Mouse (Mus musculus) spleen, adult 2 months (tissue): ENCODE measurements at regions not wholly inside any gene's neighbourhood (a gene's known extent, or its start where the extent isn't known, plus 50 kb on each side); places are given as distances from the start of the nearest gene placed in this dataset.

ENCODE experiments used
- CTCF ChIP-seq: fragments of 200-500 bp; IDR thresholded peaks from 2 replicates; pipeline ENCODE4 v1.5.1; 2011; ENCODE audit warnings: mild to moderate bottlenecking, inconsistent platforms; ENCODE audit not compliant: insufficient read depth, insufficient read length, insufficient replicate concordance; ENCODE audit errors: extremely low read depth
- POLR2A ChIP-seq: fragments of 200-500 bp; IDR thresholded peaks from 2 replicates; pipeline ENCODE4 v1.6.1; 2011; ENCODE audit warnings: low read depth, low read length, inconsistent platforms

DNA sequence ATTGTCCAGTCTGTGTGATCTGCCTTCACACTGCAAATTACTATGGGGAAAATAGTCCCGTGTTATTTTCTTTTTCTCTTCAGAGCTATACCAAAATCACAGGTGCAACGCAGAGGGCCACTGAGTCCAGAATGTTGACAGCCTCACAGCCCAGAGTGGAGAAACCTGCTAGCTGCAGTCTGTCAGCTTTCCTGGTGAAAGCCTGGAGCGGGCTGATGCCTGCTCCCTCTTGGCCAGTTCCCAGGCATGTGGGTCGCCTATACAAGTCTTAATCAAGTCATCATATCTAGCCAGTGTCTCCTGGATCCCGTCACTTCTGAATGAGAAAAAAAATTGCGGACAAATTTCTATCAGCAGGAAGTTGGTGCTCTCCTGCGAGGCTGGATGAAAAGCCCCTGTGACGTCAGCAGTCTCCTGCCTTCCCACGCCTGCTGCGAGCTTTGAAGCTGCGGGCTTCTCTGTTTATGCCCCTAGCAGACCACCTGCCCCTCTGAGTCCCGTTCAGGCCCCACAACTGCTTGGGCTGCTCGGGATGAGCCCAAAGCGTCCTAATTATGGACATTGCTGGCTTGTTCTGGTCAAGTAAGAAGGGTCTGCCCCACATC is 227.1 kb upstream of the Hes1 start:
- TF ChIP-seq POLR2A = no peak
- no peak for TF ChIP-seq CTCF
